Mouse (Mus musculus) activated CD4-positive, CD25-positive, alpha-beta regulatory T cell (primary cell): Measurements from ENCODE around the gene Gm21812. TPM values are rescaled to one million over a fixed set of nuclear protein-coding genes. Genes with fewer than 3 reads are reported as not detected.

ENCODE experiments used
- polyA plus RNA-seq, 2 experiments: library from polyadenylated mRNA; unstranded; fragments of 100-300 nt; shearing (Covaris generic); gene quantifications; one replicate each; pipeline ENCODE4 v1.2.1; 2017

Gene Gm21812
- not detected for polyA plus RNA-seq

GRCm38 (mm10) chrY:9347084-9347483 is at the start of gene Gm21812:
Gene Gm21812, minus strand, starts transcription at chrY:9347184.

Other genes starting within 250 kb of the Gm21812 start
- not detected for gene Gm21292, start 213.3 kb downstream of the Gm21812 start, polyA plus RNA-seq
- gene Gm21721, start 145.0 kb downstream of the Gm21812 start, polyA plus RNA-seq: not detected
- gene Gm21874, start 69.0 kb upstream of the Gm21812 start, polyA plus RNA-seq: not detected